In genomic region chr16:92313953-92314741, GRCm38 (mm10) we compare ENCODE assay signal across 8 mouse cellular contexts. TPM values are rescaled to one million over a fixed set of nuclear protein-coding genes. Genes with fewer than 3 reads are reported as not detected.
DNase-seq lines count a peak whose midpoint lies in the region; ATAC-seq and TF ChIP-seq lines count a peak whose summit lies in the region.

No protein-coding gene starts in this region.

- no peak overlapping the region for H3K9ac ChIP-seq in lung, postnatal 0 days (replicated peaks; ENCODE audit: low read depth)

- no peak for TF ChIP-seq POLR2A in embryonic fibroblast, embryonic 13.5 days (IDR thresholded peaks at IDR 0.05; ENCODE audit: low read depth, low read length)

- TF ChIP-seq CTCF in embryonic fibroblast, embryonic 13.5 days (IDR thresholded peaks at IDR 0.05; ENCODE audit: borderline replicate concordance, insufficient read depth, low read length) = peak; percentile 84
- TF ChIP-seq CTCF in lung, postnatal 0 days (IDR thresholded peaks at IDR 0.05) = peak; percentile 96

- no peak for TF ChIP-seq EP300 in lung, postnatal 0 days (IDR thresholded peaks at IDR 0.05)

- DNase-seq in adrenal gland, adult (ENCODE audit: inconsistent age in 2 of 2, low spot score in 1 of 2) = peak; percentile 52 to 84
- DNase-seq in adrenal gland, adult 18-20 months (ENCODE audit: low spot score in 2 of 2) = no peak
- peak; percentile 77 for DNase-seq in brain, adult 2 months (ENCODE audit: low read depth, low spot score)
- DNase-seq in heart, postnatal 14 days = peak; percentile 15 to 55
- peak; percentile 54 to 61 for DNase-seq in layer of hippocampus, postnatal 10 days (ENCODE audit: low spot score in 2 of 2)
- peak; percentile 81 for DNase-seq in lung, postnatal 0 days (ENCODE audit: low spot score)
- peak; percentile 43 for DNase-seq in retina, postnatal 7 days (ENCODE audit: low read depth, low spot score)

- no peak overlapping the region for H3K4me2 ChIP-seq in lung, postnatal 0 days (replicated peaks; ENCODE audit: low read depth, low read length)

- no peaks in the 10 kb centered on the region for H3K27me3 ChIP-seq in lung, postnatal 0 days (replicated peaks; ENCODE audit: insufficient read depth, low read length)

- H3K27ac ChIP-seq in embryonic fibroblast, embryonic 13.5 days (ENCODE audit: insufficient read depth, low read length) = no peak overlapping the region
- H3K27ac ChIP-seq in lung, postnatal 0 days (ENCODE audit: low read length) = no peak overlapping the region

- no peaks in the 10 kb centered on the region for H3K9me3 ChIP-seq in lung, postnatal 0 days (ENCODE audit: low read length)

- no peak overlapping the region for H3K4me3 ChIP-seq in embryonic fibroblast, embryonic 13.5 days (ENCODE audit: insufficient read depth, low read length)
- no peak overlapping the region for H3K4me3 ChIP-seq in lung, postnatal 0 days (ENCODE audit: low read depth, low read length)

- peaks cover 11% of the 10 kb centered on the region for H3K36me3 ChIP-seq in lung, postnatal 0 days (ENCODE audit: insufficient read depth, low read length)

- WGBS in lung, postnatal 0 days = 50% methylated on average over 13 of the region's 13 CpGs

- peak; percentile 70 for ATAC-seq in lung, postnatal 0 days

- H3K4me1 ChIP-seq in embryonic fibroblast, embryonic 13.5 days (ENCODE audit: control insufficient read depth, insufficient read depth, low read length) = no peaks in the 10 kb centered on the region
- H3K4me1 ChIP-seq in lung, postnatal 0 days (ENCODE audit: insufficient read depth, low read depth, low read length) = no peaks in the 10 kb centered on the region

- intact Hi-C loops in heart, postnatal 14 days (cut with DNase I) = loop anchor here (2.0 kb wide), 1 partner anchor 23 kb away; no protein-coding TSS in a partner anchor

RNA-seq across cellular contexts. Expression of gene Fam243, which starts 7.1 kb away (rescaled TPM):
- not detected for total RNA-seq in adrenal gland, adult 18-20 months (2021)
- not detected in 2 replicates for polyA plus RNA-seq in embryonic fibroblast, embryonic 13.5 days (2011; ENCODE audit: insufficient read length, low read depth, missing spikeins)
- 1 to 10 TPM; 1.2 to 1.4 TPM for total RNA-seq in heart, postnatal 14 days (2021)
- not detected for total RNA-seq in layer of hippocampus, postnatal 10 days (2021)
- polyA plus RNA-seq in lung, postnatal 0 days (2015; fragmentation: Nextera tagmentation; extraction: Ambion mirVana) = not detected in 2 replicates

RNA-seq across cellular contexts. Expression of gene Smim11, which starts 13.1 kb away (rescaled TPM):
- 10 to 100 TPM; 61.5 TPM for total RNA-seq in adrenal gland, adult 18-20 months (2021)
- 33.6 and 50.5 TPM in 2 replicates for polyA plus RNA-seq in embryonic fibroblast, embryonic 13.5 days (2011; ENCODE audit: insufficient read length, low read depth, missing spikeins)
- total RNA-seq in heart, postnatal 14 days (2021) = 10 to 100 TPM; 54.2 to 57.5 TPM
- total RNA-seq in layer of hippocampus, postnatal 10 days (2021) = 10 to 100 TPM; 20.4 to 22.9 TPM
- polyA plus RNA-seq in lung, postnatal 0 days (2015; fragmentation: Nextera tagmentation; extraction: Ambion mirVana) = 131 and 132 TPM in 2 replicates

RNA-seq across cellular contexts. Expression of gene Kcne2, which starts 22.0 kb away (rescaled TPM):
- total RNA-seq in adrenal gland, adult 18-20 months (2021) = not detected
- polyA plus RNA-seq in embryonic fibroblast, embryonic 13.5 days (2011; ENCODE audit: insufficient read length, low read depth, missing spikeins) = not detected in 2 replicates
- not detected for total RNA-seq in heart, postnatal 14 days (2021)
- 1 to 10 TPM in 1 of 2 experiments, not detected in 1; 2.7 TPM for total RNA-seq in layer of hippocampus, postnatal 10 days (2021)
- polyA plus RNA-seq in lung, postnatal 0 days (2015; fragmentation: Nextera tagmentation; extraction: Ambion mirVana) = 31.6 and 47.5 TPM in 2 replicates

RNA-seq across cellular contexts. Expression of gene Kcne1, which starts 45.1 kb away (rescaled TPM):
- total RNA-seq in adrenal gland, adult 18-20 months (2021) = not detected
- not detected in 2 replicates for polyA plus RNA-seq in embryonic fibroblast, embryonic 13.5 days (2011; ENCODE audit: insufficient read length, low read depth, missing spikeins)
- total RNA-seq in heart, postnatal 14 days (2021) = 100 to 1,000 TPM; 171 to 231 TPM
- total RNA-seq in layer of hippocampus, postnatal 10 days (2021) = not detected
- 0.14 TPM in 1 of 2 replicates, not detected in the other for polyA plus RNA-seq in lung, postnatal 0 days (2015; fragmentation: Nextera tagmentation; extraction: Ambion mirVana)

Comparison
In these comparisons a context has a peak if more than half of its experiments do, and no peak if none do; other contexts are left out.
1. DNase-seq: peak in adrenal gland, adult (2 of 2), brain, adult 2 months (single experiment), heart, postnatal 14 days (2 of 2), layer of hippocampus, postnatal 10 days (2 of 2), lung, postnatal 0 days (single experiment) and retina, postnatal 7 days (single experiment); none in adrenal gland, adult 18-20 months (0 of 2).